Mouse (Mus musculus): ENCODE data around the gene Rps27a.

Rps27a gene

GRCm38 (mm10) chr11:29525988-29526794 lies 21.7 kb downstream of the Rps27a start, which contains the start of gene Mtif2:
Gene Mtif2 (plus strand): TSS chr11:29526408.
- TF ChIP-seq GATA4 (IDR thresholded peaks at IDR 0.05; ENCODE audit: insufficient replicate concordance, low read length): peak; percentile 23; the same call in 1 of the 2 replicates

GRCm38 (mm10) chr11:29514682-29515412 lies 33.1 kb downstream of the Rps27a start, which contains the start of gene Prorsd1:
Gene Prorsd1 (minus strand): TSS chr11:29515033.
- no peak for TF ChIP-seq GATA4 (IDR thresholded peaks at IDR 0.05; ENCODE audit: insufficient replicate concordance, low read length)

- TF ChIP-seq GATA4 (IDR thresholded peaks at IDR 0.05; ENCODE audit: insufficient replicate concordance, low read length): no peak
These were observed 33.6 kb downstream of the Rps27a start for GRCm38 (mm10) chr11:29514325-29514681.

GRCm38 (mm10) chr11:29512818-29513535 lies 34.9 kb downstream of the Rps27a start:
- no peak for TF ChIP-seq GATA4 (IDR thresholded peaks at IDR 0.05; ENCODE audit: insufficient replicate concordance, low read length)

GRCm38 (mm10) chr11:29509421-29509820 lies 38.5 kb downstream of the Rps27a start:
- TF ChIP-seq GATA4 (IDR thresholded peaks at IDR 0.05; ENCODE audit: insufficient replicate concordance, low read length): no peak

- TF ChIP-seq GATA4 (IDR thresholded peaks at IDR 0.05; ENCODE audit: insufficient replicate concordance, low read length): no peak
These were observed 42.8 kb downstream of the Rps27a start for GRCm38 (mm10) chr11:29504899-29505625.

GRCm38 (mm10) chr11:29503948-29504893 lies 43.7 kb downstream of the Rps27a start:
- TF ChIP-seq GATA4 (IDR thresholded peaks at IDR 0.05; ENCODE audit: insufficient replicate concordance, low read length): no peak

- no peak for TF ChIP-seq GATA4 (IDR thresholded peaks at IDR 0.05; ENCODE audit: insufficient replicate concordance, low read length)
These were observed 50.9 kb downstream of the Rps27a start for GRCm38 (mm10) chr11:29496962-29497361.
